Mouse (Mus musculus) embryonic fibroblast, embryonic 13.5 days (primary cell): ENCODE measurements around the gene Polq.

Source experiments
- CTCF ChIP-seq: IDR thresholded peaks from 2 replicates; pipeline ENCODE4 v1.5.1; 2011; ENCODE audit warnings: mild to moderate bottlenecking, control low read depth, low read length, moderate library complexity, borderline replicate concordance; ENCODE audit not compliant: insufficient read depth
- POLR2A ChIP-seq: IDR thresholded peaks from 2 replicates; pipeline ENCODE4 v1.6.1; 2011; ENCODE audit warnings: low read depth, mild to moderate bottlenecking, control low read depth, low read length, moderate library complexity

DNA sequence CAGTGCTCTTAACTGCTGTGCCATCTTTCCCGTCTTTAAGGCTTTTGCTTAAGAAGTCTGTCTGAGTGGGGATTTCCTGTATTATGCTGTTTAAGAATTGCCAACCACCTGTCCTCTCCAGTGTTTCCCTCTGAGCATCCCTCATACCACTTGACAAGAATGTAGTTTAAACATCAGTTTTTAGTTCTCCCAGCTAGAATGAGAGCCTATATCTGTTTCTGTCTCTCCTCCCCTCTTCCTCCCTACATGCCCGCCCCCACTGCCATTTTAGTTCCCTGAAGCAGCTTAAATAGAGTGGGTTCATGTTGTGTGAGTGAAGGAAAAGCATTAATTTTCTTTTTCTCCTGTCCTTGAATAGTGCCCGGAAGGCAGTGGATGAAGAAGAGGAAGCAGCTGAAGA, 48.0 kb downstream of the Polq start:
- TF ChIP-seq POLR2A = no peak
- TF ChIP-seq CTCF = no peak
